Mouse (Mus musculus): Measurements from ENCODE around the gene Col18a1. TPM values are rescaled to one million over a fixed set of nuclear protein-coding genes. Genes with fewer than 3 reads are reported as not detected.

The Col18a1 gene
- total RNA-seq, 4 experiments from 2014 or later = 4.1 to 4.6 (median 4.1) TPM

DNA sequence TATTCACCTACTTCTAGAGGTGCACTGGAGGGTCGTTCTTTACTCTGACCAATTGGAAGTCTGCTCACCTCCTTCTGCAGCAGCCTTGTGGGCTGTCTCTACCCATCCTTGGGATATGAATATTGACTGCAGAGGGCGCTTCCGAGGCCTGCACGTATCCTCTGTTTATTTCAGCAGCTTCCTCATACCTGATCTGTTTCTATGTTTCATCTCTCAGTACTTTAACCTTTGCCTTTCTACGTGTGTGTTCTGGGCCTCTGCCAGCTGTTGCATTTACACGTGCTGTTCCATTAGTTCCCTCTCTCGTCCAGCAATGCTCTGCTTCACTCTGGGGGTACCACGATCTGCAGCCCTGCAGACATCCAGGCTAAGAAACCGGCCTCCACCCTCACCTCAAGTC lies 148.7 kb downstream of the Col18a1 start:
- no peak for DNase-seq (ENCODE audit: low spot score in 2 of 2)

DNA sequence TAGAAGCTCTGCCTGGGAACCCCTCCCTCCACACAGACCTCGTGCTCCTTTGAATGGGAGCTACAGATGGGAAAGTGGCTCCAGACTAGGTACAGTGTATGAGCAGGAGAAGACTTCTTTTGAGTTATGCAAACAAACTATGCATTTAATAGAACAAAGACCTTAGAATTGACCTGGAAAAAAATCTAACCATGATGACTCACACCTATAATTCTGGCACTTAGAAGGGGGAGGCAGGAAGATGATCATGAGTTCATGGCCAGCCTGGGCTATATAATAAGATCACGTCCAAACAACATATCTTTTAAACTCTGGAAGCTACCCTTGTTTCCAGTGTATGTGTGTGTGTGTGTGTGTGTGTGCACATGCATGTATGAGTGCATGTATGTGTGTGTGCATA lies 149.3 kb downstream of the Col18a1 start:
- DNase-seq (ENCODE audit: low spot score in 2 of 2) = no peak

DNA sequence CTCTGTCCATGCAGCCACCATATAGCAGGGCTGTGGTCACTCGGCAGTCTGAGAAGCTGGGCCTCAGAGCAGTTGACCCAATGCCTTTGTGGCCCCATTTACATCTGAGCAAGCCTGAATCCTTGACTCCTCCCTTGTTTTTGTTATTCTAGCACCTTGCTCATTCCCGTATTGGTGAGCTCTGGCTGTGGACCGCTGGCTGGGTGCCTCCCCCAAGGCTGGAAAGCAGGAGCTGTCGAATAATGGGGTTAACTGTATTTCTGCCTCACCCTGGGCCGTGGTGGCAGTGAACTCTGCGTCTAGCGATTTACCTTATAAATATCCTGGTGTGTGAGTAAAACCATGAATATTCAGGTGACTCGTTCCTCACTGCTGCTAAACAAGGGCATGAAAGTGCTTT lies 149.8 kb downstream of the Col18a1 start:
- DNase-seq (ENCODE audit: low spot score in 2 of 2) = no peak

DNA sequence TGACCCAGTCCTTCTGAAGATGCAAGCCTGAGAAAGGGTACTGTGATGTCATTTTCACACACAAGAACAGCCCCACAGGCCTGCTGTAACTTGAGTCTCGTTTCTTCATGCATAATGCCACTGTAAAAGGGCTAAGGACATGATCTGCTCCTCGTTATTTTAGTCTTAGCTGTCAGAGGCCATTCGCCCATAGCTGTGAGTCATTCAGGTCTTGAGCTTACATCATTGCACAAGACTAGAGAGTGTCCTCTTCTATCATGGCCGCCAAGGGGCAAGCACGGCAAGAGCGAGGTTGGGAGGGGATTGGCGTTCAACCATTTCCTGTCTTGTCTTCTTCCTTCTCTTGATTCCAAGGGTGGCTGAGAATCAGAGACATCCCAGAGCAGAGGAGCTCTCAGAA lies 150.3 kb downstream of the Col18a1 start:
- no peak for DNase-seq (ENCODE audit: low spot score in 2 of 2)

DNA sequence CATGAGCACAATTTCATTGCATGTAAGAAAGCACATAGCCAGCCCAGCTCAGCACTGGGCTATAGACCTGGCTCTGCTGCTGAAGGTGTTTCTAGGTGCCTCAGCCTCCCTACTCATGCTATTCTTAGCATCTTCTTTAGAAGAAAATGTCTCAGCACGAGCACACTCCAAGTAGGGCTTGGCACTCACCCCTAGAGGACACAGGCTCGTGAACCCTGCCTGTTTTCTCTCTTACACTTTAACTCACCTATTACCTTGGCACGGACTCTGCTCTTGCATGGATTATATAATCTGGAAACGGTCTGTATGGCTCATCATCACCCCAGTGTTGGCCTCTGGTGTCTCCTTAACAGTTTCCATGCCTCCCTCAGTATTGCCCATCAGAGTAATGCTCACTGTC lies 154.7 kb downstream of the Col18a1 start:
- DNase-seq (ENCODE audit: low spot score in 2 of 2) = no peak

DNA sequence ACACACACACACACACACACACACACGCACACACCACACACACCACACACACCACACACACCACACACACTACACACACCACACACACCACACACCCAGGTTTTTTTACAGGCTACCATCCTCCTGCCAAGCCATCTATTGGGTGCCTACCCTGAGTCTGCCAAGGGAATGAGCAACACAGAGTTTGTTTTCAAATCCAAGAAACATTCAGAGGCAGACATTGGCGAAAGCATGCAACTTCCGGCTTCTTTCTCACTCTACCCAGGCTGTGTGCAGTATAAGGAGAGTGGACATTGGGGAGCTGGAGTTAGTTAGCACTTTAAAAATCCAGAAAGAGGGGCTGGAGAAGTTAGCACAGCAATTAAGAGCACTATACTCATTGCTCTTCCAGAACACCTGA lies 157.7 kb downstream of the Col18a1 start:
- DNase-seq (ENCODE audit: low spot score in 2 of 2) = no peak

DNA sequence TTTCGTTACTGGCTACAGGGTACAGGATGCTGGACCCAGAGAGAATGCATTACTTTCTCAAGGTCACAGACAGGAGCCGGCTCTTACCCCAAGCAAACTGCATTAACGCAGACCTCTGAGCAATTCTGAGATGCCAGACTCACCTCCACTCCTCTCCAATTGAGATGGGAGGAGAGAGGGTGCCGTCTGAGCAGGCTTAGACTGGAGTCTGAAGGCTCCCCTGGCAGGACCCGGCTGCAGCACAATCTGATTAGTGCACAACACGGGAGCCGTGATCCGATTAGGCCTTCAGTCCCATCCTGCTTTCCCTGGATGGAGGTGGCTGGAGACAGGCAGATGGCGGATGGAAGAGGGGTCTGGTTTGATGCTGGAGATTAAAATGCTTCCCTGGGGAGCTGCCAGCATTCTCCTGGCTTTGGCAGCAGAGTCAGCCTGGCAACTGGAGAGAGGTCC lies 158.2 kb downstream of the Col18a1 start:
- DNase-seq (ENCODE audit: low spot score in 2 of 2) = peak in 1 of 2 experiments; percentile 21

DNA sequence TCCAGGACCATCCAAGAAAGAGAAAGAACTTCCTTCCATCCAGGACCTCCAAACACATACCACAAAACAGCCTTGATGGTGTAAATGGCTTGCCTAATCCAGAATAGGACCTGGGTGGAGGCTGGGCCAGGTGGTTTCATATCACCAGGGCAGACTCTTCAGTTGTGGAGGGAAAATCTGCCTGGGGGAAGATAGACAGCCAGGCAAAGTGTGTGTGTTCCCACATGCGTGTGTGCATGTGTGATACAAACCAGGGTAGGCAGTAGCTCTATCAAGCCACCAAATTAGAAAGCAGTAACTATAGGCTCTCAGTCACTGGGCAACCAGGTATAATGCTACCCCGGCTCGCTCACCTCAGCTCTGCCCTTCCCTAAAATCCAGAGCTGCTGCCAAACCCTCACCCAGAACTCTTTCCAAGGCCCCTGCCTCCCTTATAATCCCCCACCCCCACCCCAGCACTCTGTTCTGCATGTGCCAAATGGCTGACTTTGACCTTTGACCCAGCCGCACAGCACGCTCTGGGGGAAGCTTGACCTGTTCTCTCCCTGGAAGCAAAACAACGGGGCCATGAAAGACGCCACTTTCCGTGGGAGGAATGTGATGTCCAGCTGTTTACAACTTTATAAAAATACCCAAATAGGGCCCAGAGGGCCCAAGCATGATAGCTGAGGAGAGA lies 158.8 kb downstream of the Col18a1 start:
- no peak for DNase-seq (ENCODE audit: low spot score in 2 of 2)

DNA sequence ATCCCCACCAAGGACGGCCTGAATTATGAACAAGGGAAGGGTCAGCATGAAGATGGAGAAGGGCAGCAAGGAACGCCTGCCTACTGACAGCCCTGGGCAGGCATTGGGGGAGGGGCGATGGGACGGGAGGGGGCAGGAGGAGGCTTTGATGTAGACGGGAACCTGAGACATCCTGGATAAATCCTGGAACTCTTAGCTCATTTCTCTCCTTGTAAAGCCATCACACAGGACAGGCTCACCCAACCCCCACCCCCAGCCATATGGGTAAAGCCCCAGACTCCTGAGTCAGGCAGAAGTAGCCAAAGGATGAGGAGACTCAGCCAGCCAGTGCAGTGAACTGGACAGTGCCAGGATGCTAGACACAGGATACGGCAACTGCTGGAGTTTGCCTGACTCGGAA lies 161.4 kb downstream of the Col18a1 start:
- DNase-seq (ENCODE audit: low spot score in 2 of 2) = no peak

Other genes starting within 250 kb of the Col18a1 start
- 10 to 100 TPM; 62.1 to 75.2 (median 68.7) TPM for gene Pcbp3, start 204.7 kb downstream of the Col18a1 start, total RNA-seq (2022)
- gene Slc19a1, start 134.3 kb downstream of the Col18a1 start, total RNA-seq (2022) = 10 to 100 TPM; 20.0 to 24.7 (median 22.1) TPM
- 10 to 100 TPM; 27.8 to 34.4 (median 30.4) TPM for gene Pofut2, start 92.7 kb upstream of the Col18a1 start, total RNA-seq (2022)

Data from left cerebral cortex, adult 8-10 months (tissue).